Mouse (Mus musculus) forebrain, embryonic 14.5 days (tissue): Measurements from ENCODE around the gene Aph1a. TPM values are rescaled to one million over a fixed set of nuclear protein-coding genes. Genes with fewer than 3 reads are reported as not detected.

Experiments
- ATAC-seq: fragments of 200-750 bp; cut with Nextera tagmentation; 2 replicates; pipeline ENCODE4 v1.8.0; 2017; ENCODE audit warnings: mild to moderate bottlenecking, moderate library complexity
- DNase-seq: peaks from one replicate; pipeline ENCODE4 v3.0.0-alpha.2; 2015; ENCODE audit warnings: low spot score
- H3K27ac ChIP-seq: fragments of 300-500 bp; sonication (generic); 2 replicates; pipeline ENCODE4 v1.5.1; 2014; ENCODE audit warnings: low read depth, mild to moderate bottlenecking, control low read depth, low read length, moderate library complexity
- H3K27me3 ChIP-seq: fragments of 300-500 bp; sonication (generic); replicated peaks from 2 replicates; pipeline ENCODE4 v1.6.1; 2014; ENCODE audit warnings: low read length, control low read depth, mixed read lengths; ENCODE audit not compliant: control insufficient read depth, insufficient read depth
- H3K36me3 ChIP-seq: fragments of 300-500 bp; sonication (generic); 2 replicates; pipeline ENCODE4 v1.6.1; 2014; ENCODE audit warnings: low read length, control low read depth; ENCODE audit not compliant: control insufficient read depth, insufficient read depth
- H3K4me1 ChIP-seq: fragments of 300-500 bp; sonication (generic); 2 replicates; pipeline ENCODE4 v1.6.1; 2014; ENCODE audit warnings: antibody characterized with exemption, low read length, control low read depth; ENCODE audit not compliant: control insufficient read depth, insufficient read depth
- H3K4me2 ChIP-seq: fragments of 300-500 bp; sonication (generic); 2 replicates; pipeline ENCODE4 v1.6.1; 2014; ENCODE audit warnings: mild to moderate bottlenecking, control low read depth, low read length
- H3K4me3 ChIP-seq: fragments of 300-500 bp; sonication (generic); 2 replicates; pipeline ENCODE4 v1.5.1; 2014; ENCODE audit warnings: low read depth, low read length, control low read depth
- H3K9ac ChIP-seq: fragments of 300-500 bp; sonication (generic); 2 replicates; pipeline ENCODE4 v1.6.1; 2014; ENCODE audit warnings: mild to moderate bottlenecking, low read length, control low read depth, moderate library complexity
- H3K9me3 ChIP-seq: fragments of 300-500 bp; sonication (generic); replicated peaks from 2 replicates; pipeline ENCODE4 v1.6.1; 2016; ENCODE audit warnings: low read length, control low read depth, mixed read lengths; ENCODE audit not compliant: control insufficient read depth
- WGBS: fragments of 180-500 bp; shearing (Covaris S2); extraction: QIAGEN DNeasy Blood & Tissue Kit; methylation state at CpG from one replicate; pipeline ENCODE4 v1.1.7; 2014; 5-methylcytosine and 5-hydroxymethylcytosine counted together
- polyA plus RNA-seq: library from polyadenylated mRNA; unstranded; fragments of >200 nt; fragmentation: Nextera tagmentation; extraction: Ambion mirVana; gene quantifications from 2 replicates; pipeline ENCODE4 v1.2.1, GENCODE M21; 2014

Gene Aph1a
- polyA plus RNA-seq, 1 experiment from 2014 or later = 51.7 TPM

DNA sequence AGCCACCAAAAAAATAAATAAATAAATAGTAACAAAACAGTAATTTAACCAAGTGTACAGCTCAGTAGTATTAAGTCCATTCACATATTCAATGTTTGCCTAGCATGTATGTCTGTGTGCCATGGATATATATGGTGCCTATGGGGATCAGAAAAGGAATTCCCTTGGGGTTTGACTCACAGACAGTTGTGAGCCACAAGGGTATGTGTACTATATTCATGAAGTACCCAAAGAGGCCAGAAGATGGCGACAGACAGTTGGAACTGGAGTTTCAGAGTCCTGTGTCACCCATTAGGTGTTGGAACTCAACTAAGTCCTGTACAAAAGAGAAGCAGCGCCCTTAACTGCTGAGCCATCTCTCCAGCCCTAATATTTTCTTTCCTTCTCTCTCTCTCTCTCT is 32.0 kb upstream of the Aph1a start:
- 31% methylated on average over 2 of the region's 2 CpGs for WGBS
- DNase-seq (peak; percentile 87), ATAC-seq (peak; percentile 74)
- Histone ChIP-seq H3K4me1 (no peaks in the 10 kb centered on the region), H3K9me3 (no peaks in the 10 kb centered on the region), H3K9ac (no peak overlapping the region), H3K27ac (no peak overlapping the region), H3K36me3 (peaks cover 16% of the 10 kb centered on the region), H3K27me3 (no peaks in the 10 kb centered on the region), H3K4me3 (no peak overlapping the region), H3K4me2 (no peak overlapping the region)

DNA sequence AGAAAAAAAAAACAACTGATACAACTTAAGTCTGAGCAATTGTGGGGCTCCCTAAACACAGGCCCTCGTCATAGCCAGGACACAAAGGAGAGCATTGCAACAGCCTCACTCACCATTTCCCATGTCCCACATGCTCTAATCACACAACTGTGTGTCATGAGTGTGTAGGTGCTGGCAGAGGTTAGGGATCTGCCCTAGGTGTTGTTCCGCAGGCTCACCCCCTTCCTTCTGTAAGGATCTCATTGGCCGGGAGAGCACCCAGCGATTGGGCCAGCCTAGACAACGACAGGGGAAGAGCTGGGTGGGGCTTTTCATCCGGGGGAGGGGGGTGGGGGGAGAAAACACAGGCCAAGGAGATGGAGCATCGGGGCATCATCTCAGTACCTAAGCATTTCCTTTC is 30.2 kb upstream of the Aph1a start:
- Histone ChIP-seq H3K4me1 (no peaks in the 10 kb centered on the region), H3K9me3 (no peaks in the 10 kb centered on the region), H3K4me2 (no peak overlapping the region), H3K36me3 (peaks cover 28% of the 10 kb centered on the region), H3K4me3 (no peak overlapping the region), H3K27ac (no peak overlapping the region), H3K9ac (no peak overlapping the region), H3K27me3 (no peaks in the 10 kb centered on the region)
- ATAC-seq = no peak
- WGBS = 71% methylated on average over 7 of the region's 7 CpGs
- DNase-seq = no peak

DNA sequence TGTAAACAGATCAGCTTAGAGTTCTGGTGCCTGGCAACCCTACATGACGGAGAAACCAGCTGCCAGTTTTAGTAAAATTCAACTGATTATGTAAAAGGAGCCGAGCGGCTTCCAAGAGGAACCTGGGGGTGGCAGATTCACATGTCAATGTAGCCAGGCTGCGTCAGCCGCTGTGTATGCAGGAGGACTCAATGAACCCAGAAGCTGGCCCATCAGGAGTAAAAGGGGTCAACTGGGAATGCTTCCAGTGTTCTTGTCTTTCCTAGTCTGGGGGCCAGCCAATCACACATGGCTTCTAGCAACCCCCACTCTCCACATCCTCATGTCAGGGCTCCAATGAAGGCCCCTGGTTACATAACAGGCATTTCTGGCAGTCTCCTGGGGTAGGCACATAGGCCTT is 28.7 kb upstream of the Aph1a start:
- Histone ChIP-seq H3K27me3 (no peaks in the 10 kb centered on the region), H3K4me2 (no peak overlapping the region), H3K36me3 (peaks cover 43% of the 10 kb centered on the region), H3K27ac (no peak overlapping the region), H3K4me3 (no peak overlapping the region), H3K9ac (no peak overlapping the region), H3K9me3 (no peaks in the 10 kb centered on the region), H3K4me1 (no peaks in the 10 kb centered on the region)
- DNase-seq (no peak), ATAC-seq (no peak)
- WGBS = 96% methylated on average over 5 of the region's 5 CpGs

DNA sequence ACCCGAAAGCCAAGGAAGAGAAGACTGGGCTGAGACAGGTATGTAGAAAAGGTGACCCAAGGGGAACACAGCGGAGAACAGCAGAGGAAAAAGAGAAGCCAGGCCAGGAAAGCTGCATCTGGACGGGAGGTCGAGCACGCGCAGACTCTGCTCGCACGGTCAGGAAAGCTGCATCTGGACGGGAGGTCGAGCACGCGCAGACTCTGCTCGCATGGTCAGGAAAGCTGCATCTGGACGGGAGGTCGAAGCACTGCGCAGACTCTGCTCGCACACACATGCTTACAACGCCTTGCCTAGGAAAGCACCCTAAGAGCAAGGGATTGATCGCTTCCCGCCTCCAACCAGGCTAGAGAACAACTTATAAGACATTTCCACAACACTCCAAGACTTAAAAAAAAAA is 28.2 kb upstream of the Aph1a start:
- Histone ChIP-seq H3K9ac (no peak overlapping the region), H3K36me3 (peaks cover 43% of the 10 kb centered on the region), H3K4me3 (no peak overlapping the region), H3K4me1 (peaks cover 2% of the 10 kb centered on the region; the same call in 1 of the 2 replicates), H3K27me3 (no peaks in the 10 kb centered on the region), H3K27ac (no peak overlapping the region), H3K4me2 (no peak overlapping the region), H3K9me3 (no peaks in the 10 kb centered on the region)
- 93% methylated on average over 20 of the region's 20 CpGs for WGBS
- DNase-seq = no peak
- ATAC-seq = no peak

DNA sequence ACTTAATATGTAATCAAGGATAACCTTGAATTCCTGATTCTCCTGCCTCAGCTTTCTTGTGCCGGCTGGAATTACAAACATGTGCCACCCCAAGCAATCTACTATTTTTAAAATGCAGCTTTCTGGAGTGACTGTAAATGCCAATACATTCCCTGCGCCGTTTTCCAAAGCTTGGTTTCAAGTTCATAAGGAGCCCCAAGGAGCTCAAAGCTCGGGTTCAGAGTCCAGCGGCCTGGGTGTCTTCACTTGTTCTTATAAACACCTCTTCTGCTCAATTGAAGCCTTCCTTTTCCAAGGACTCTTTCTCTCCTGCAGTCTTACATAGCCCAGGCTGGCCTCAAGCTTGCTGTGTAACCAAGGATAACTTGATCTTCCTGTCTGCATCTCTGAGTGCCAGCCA is 27.7 kb upstream of the Aph1a start:
- no peak for ATAC-seq
- peaks cover 5% of the 10 kb centered on the region; the same call in 1 of the 2 replicates for H3K4me1 ChIP-seq
- no peaks in the 10 kb centered on the region for H3K27me3 ChIP-seq
- 94% methylated on average over 5 of the region's 5 CpGs for WGBS
- no peaks in the 10 kb centered on the region for H3K9me3 ChIP-seq
- no peak overlapping the region for H3K4me2 ChIP-seq
- no peak overlapping the region for H3K4me3 ChIP-seq
- no peak overlapping the region for H3K9ac ChIP-seq
- no peak for DNase-seq
- H3K36me3 ChIP-seq = peaks cover 43% of the 10 kb centered on the region
- no peak overlapping the region for H3K27ac ChIP-seq

DNA sequence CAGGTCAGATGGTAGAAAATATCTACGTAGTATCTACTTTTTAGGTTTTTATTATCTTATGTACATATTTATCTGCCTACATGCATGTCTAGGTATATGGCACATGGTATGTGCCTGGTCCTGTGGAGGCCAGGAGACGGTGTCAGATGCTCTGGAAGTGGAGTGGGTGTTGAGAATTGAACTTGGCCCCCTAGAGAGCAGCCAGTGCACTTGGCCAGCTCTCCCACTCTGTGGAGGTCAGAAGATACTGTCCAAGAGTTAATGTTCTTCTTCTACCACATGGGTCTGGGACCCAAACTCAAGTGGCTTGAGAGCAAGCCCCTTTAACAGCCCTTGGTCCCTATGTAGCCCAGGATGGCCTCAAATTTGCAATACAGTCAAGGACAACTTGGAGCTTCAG is 26.4 kb upstream of the Aph1a start:
- peaks cover 43% of the 10 kb centered on the region for H3K36me3 ChIP-seq
- no peaks in the 10 kb centered on the region for H3K27me3 ChIP-seq
- H3K4me3 ChIP-seq = no peak overlapping the region
- H3K9me3 ChIP-seq = no peaks in the 10 kb centered on the region
- 92% methylated on average over 2 of the region's 2 CpGs for WGBS
- H3K27ac ChIP-seq = no peak overlapping the region
- no peak for ATAC-seq
- H3K4me1 ChIP-seq = peaks cover 8% of the 10 kb centered on the region
- no peak overlapping the region for H3K9ac ChIP-seq
- no peak overlapping the region for H3K4me2 ChIP-seq
- DNase-seq = no peak

DNA sequence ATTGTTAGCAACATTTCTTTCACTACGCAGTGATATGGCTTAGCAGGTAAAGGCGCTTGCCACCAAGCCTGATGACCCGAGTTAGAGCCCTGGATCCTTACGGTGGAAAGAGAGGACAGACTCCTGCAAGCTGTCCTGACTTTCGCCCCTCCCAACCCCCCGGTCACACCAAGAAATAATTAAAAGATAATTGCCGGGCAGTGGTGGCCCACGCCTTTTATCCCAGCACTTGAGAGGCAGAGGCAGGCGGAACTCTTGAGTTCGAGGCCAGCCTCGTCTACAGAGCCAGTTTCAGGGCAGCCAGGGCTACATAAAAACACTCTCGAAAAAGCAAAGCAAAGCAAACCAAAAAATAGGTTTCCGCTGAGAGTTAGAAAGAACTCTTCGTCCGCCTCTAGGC is 22.8 kb upstream of the Aph1a start:
- peak overlapping the region; percentile 65 for H3K27ac ChIP-seq
- peaks cover 30% of the 10 kb centered on the region for H3K36me3 ChIP-seq
- peak overlapping the region; percentile 61 for H3K4me3 ChIP-seq
- ATAC-seq (peak; percentile 40; the same call in 1 of the 2 replicates), DNase-seq (no peak)
- no peaks in the 10 kb centered on the region for H3K27me3 ChIP-seq
- 8% methylated on average over 15 of the region's 15 CpGs for WGBS
- H3K4me1 ChIP-seq = peaks cover 8% of the 10 kb centered on the region
- no peaks in the 10 kb centered on the region for H3K9me3 ChIP-seq
- peak overlapping the region; percentile 86 for H3K4me2 ChIP-seq
- peak overlapping the region; percentile 68 for H3K9ac ChIP-seq

DNA sequence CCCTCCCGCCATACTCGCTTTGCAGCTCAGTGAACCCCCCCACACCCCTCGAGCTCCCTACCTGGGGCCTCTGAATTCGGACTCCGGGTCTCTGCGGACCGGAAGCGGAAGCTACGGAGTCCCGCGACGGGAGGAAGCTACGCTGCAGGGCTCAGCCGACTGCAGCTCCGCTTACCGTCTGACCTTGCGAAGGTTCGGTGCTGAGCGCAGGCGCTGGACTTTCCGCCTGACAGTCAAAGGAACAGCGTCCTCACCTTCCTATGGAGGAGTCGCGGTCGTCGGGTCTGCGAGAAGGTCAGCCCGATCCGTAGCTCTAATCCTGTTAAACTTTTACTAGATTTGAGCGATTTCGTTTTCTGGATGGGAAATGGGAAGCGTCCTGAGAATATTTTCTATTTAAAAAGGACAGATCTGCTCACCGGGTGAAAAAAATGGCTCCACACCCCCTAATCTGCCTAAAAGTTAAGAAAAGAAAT is 22.3 kb upstream of the Aph1a start, which contains the start of gene Mrps21:
Gene Mrps21, minus strand, starts transcription at position 128 of the 476 bp plus-strand sequence.
- Histone ChIP-seq H3K27ac (peak within 1 kb of the TSS; percentile 65), H3K9me3 (no peaks in the 10 kb centered on the region), H3K4me1 (peaks cover 8% of the 10 kb centered on the region), H3K9ac (peak within 1 kb of the TSS; percentile 68), H3K27me3 (no peaks in the 10 kb centered on the region), H3K36me3 (peaks cover 27% of the 10 kb centered on the region), H3K4me3 (peak within 1 kb of the TSS; percentile 61), H3K4me2 (peak within 1 kb of the TSS; percentile 86)
- peak; percentile 96 for ATAC-seq
- WGBS = under 1% methylated on average over 33 of the region's 33 CpGs
- DNase-seq = peak; percentile 90

DNA sequence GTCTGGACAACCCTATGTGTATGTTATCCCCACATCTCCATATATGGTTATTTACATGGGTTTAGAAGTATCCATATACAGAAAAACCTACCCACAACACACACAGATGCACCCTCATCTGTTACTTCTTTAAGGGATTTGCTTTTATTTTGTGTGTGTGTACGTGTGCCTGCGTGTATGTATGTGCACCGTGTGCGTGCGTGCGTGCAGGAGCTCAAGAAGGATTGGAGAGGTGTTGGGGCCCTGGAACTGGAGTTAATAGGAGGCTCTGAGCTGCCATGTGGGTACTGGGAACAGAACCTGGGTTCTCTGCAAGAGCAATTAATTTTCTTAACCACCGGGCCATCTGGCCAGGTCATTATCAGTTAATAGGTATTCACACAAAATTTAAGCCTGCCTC is 21.7 kb upstream of the Aph1a start:
- no peaks in the 10 kb centered on the region for H3K9me3 ChIP-seq
- no peak overlapping the region for H3K27ac ChIP-seq
- WGBS = 84% methylated on average over 7 of the region's 7 CpGs
- H3K4me3 ChIP-seq = peak overlapping the region; percentile 61
- no peaks in the 10 kb centered on the region for H3K27me3 ChIP-seq
- peaks cover 26% of the 10 kb centered on the region for H3K36me3 ChIP-seq
- DNase-seq (no peak), ATAC-seq (no peak)
- H3K4me1 ChIP-seq = peaks cover 8% of the 10 kb centered on the region
- H3K4me2 ChIP-seq = peak overlapping the region; percentile 86
- H3K9ac ChIP-seq = peak overlapping the region; percentile 68
